Mouse (Mus musculus): ENCODE data around the gene Shld2.
A peak's percentile ranks its signal among the peaks of the same experiment; 100 is the strongest.

Shld2 gene

GRCm38 (mm10) chr14:34310234-34310965 is at the start of gene Shld2, which contains the start of gene Glud1:
TSS of gene Shld2 (minus strand) at chr14:34310493.
TSS of gene Glud1 (plus strand) at chr14:34310727.
- DNase-seq, result peak; percentile 95

- no peak for DNase-seq
Measured at GRCm38 (mm10) chr14:34359676-34360244, 49.5 kb upstream of the Shld2 start.

DNA sequence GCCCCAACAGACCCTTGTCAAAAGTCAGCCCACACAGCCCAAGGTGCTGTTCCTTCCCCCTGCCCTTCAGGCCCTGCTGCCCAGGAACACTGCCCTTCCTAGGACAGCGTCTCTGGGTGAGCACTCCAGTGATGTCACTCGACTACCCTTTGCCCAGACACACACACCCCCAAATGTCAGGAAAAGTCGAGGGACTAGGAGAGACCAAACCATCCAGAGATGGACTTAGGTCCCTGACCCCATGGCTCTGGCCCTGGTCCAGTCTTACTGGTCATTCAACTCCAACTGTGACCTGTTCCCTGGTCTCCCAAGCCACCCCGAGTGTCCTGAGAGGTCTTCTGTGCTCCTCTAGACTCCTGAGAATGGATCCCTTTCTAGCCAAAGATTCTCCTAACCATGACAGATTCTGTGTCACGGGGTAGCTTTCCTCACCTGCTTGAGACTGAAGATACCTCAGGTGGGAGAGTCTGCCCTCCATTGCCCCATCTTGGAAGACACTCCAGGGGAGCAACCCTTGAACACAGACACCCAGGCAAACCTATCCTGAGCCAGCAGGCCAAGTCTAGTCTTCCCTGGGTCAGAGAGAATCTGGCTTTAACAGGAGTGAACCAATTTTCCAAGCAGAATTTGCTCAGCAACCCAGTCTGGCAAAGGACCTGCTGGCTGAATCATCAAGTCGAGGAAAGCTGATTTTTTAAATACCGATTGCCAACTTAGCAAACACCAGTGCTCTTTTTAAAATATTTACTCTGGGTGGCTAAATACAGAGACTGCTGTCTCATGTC is 47.6 kb upstream of the Shld2 start:
- peak; percentile 80 for DNase-seq

DNA sequence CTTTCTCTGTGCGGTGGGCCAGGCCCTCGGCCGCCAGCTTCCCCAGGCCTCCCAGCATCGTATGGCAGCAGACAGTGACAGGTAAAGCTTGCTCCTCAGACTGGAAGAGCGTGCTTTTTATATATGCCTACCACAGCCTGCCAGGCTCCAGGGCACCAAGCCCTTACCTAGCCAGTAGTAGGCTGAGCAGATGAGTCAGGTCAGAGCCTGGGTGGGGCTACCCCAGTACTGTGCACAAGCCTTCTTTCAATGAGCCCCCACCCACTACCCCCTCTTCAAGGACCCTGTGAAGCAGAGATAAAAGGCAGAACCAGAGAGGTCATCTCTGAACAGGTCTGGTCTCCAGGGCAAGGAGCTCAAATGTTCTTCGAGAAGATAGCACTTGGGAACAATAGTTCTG is 45.0 kb upstream of the Shld2 start, which contains the start of gene Fam25c:
Gene Fam25c (minus strand): TSS at position 133 of the 400 bp plus-strand sequence.
- no peak for DNase-seq

DNA sequence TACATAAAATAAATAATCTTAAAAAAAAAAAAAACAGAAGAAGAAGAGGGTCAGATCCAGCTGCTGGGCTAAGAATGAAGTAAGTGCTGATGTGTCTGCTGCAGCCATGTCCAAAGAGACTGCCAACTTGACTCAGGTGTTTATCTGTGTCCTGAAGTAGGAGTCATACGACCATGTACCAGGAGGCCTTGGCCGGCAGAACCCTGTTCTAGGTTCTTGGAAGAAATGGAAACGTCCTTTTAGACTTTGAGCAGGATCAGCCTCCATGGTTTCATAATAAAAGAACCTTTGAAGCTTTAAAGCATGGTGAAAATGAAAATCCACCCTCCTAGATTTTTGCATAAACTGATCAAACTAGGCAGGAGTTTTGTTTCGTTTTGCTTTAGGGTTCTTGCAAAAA is 44.2 kb upstream of the Shld2 start:
- DNase-seq, result no peak

DNA sequence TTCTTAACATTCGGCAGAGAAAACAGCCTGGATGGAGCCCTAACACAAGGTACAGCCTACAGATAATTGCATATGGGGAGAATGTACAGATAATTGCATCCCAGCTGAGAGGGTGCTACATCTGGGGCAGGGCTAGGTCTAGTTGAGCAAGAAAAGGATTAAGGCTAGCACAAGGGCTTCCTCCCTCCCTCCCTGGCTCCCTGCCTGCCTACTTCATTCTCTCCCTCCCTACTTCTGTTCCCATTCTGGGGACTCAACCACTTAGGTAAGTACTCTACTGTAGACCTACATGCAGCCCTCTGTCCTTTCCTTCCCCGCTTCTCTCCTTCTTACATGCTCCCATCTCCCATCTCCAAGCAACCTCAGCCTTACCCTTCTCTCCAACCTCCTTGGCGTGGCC is 43.0 kb upstream of the Shld2 start:
- DNase-seq, result no peak

- no peak for DNase-seq
Measured at GRCm38 (mm10) chr14:34352523-34352922, 42.2 kb upstream of the Shld2 start.

DNA sequence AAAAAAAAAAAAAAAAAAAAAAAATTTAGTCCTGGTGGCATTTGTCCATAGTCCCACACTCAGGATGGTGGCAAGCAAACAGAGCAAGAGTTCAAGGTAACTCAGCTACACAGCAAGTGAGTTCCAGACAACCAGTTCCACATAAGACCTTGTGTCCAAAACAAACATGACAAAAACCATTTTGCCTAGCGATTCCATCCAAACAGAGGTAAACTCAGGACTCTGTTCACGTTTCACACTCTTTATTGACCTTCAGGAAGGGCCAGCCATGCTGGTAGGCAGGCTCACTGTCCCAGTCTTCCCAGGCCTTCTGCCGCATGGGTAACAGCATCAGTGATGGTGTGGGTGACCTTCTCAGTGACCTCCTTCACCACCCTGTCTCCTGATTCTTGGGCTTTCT is 41.4 kb upstream of the Shld2 start:
- no peak for DNase-seq

DNA sequence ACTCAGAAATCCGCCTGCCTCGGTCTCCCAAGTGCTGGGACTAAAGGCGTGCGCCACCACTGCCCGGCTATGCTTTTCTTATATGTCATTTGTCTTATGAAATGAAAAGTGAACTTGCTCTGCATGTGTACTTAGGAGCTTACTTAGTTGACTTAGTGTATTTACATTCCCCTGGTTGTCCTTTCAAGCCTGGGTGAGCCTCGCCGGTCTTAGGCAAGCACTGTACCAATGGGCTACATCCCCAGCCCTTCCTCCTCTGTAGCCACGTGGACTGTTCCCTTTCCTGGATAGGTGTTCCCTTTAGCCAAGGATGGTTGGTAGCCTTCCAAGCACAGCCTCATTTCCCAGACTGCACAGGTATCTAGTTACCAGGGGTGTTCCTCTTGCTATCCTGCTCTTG is 38.7 kb upstream of the Shld2 start:
- no peak for DNase-seq

DNA sequence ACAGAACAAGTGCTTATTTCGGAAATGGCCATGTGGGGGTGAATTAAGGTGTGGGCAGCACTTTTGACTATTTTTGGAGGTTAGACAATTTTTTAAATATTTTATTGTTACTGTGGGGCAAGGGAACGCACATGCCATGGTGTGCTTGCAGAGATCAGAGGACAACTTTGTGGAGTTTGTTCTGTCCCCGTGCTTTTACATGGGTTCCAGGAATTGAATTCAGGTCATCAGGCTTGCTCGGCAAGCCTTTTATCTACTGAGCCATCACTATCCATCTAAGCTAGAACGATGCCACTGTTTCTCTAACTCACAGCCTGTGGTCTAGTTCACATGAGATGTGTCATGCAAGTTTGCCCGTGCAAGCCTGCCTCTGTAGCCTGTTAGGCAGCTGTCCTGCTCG is 38.0 kb upstream of the Shld2 start:
- DNase-seq, result no peak

DNA sequence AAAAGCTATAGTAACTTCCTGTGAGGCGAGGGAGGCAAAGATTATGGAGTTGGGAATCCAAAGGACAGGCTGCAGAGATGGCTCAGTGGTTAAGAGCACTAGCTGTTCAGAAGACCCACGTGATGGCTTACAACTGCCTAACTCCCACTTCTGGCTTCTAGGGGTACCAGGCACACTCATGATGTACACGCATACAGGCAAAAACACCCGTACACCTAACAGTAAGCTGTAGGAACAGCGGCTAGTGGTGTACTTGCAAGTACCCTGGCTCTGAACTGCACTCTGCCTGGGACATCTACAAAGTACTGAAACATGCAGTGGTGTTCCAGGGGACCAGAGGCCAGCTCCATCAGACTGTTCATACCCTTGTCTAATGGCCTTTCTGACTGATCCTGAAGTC is 36.8 kb upstream of the Shld2 start:
- DNase-seq, result no peak

- DNase-seq, result no peak
Measured at GRCm38 (mm10) chr14:34345771-34346566, 35.7 kb upstream of the Shld2 start.

- DNase-seq, result no peak
Measured at GRCm38 (mm10) chr14:34344361-34344760, 34.1 kb upstream of the Shld2 start.

DNA sequence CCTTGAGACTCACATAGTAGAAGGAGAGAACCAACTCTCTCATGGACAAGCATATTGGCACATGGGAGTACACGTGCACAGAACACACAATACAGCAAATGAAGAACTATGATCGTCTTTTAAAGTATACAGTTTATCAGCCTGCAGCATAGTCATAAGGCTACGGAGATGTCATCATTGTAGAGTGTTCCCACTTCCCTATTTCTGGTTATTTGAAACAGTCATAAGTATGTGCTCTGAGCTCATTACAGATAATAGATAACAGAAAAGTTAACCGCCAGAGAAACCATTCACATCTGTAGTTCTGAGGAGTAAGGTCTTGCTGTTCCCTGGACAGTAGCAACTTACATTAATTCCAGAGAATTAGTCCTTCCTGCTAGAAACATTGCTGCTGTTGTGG is 32.8 kb upstream of the Shld2 start:
- no peak for DNase-seq

GRCm38 (mm10) chr14:34341993-34342392 is 31.7 kb upstream of the Shld2 start:
- no peak for DNase-seq

DNA sequence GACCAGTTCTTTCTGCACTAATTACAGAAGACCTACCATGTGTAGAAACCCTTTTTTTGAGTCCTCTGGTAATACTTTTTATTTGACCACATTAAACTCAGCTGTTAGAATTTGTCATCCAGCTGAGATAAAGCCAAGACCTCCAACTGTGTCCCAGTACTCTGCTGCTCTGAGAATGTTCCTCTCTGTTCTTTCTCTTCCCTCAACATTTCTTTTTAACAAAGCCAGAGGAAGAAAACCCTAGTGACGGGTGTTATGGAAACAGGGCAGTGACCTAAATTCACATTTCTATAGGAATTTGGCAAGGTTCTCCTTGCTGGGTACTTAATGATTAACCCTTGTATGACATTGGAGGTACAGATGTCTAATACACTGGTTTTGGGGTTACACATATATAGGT is 29.2 kb upstream of the Shld2 start:
- DNase-seq, result no peak

DNA sequence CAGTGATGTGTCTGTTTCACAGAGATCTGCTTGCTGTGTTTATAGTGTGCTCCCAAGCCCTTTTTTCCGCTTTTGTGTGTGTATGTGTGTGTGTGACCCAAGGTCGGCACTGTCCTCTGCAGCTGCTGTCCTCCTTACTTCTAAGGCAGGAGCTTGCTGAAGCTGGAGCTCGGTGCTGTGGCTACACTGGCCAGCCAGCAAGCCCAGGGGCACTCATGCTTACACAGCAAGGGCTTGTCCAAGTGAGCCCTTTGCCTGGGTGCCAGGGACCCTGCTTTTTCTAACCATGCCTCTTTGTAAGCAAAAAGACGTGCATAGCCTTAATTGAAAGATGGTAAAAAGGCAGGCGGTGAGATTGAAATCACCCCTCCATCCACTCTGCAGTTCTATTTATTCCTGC is 22.2 kb upstream of the Shld2 start:
- no peak for DNase-seq

DNA sequence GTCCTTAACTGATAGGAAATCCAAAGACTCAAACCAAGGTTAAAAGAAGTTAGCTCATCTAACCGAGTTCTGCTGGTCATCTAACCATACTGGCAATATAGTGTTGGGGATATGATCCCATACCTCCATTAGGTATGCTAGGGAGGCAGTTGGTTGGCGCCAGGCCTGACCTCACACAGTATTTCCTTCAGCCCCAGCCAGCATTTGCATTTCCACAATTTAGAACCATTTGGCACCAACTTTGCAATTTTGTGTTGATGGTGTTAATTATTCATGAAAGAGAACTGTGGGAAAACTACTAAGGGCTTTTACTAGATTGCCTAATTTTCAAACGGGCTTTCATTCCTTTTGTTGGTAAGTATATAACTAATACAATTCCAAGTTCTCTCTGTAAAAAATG is 21.6 kb upstream of the Shld2 start:
- DNase-seq, result no peak

- DNase-seq, result no peak
Measured at GRCm38 (mm10) chr14:34330657-34331158, 20.4 kb upstream of the Shld2 start.

- DNase-seq, result no peak
Measured at GRCm38 (mm10) chr14:34327618-34328017, 17.3 kb upstream of the Shld2 start.

- no peak for DNase-seq
Measured at GRCm38 (mm10) chr14:34326606-34327005, 16.3 kb upstream of the Shld2 start.

- no peak for DNase-seq
Measured at GRCm38 (mm10) chr14:34323576-34324085, 13.3 kb upstream of the Shld2 start.

DNA sequence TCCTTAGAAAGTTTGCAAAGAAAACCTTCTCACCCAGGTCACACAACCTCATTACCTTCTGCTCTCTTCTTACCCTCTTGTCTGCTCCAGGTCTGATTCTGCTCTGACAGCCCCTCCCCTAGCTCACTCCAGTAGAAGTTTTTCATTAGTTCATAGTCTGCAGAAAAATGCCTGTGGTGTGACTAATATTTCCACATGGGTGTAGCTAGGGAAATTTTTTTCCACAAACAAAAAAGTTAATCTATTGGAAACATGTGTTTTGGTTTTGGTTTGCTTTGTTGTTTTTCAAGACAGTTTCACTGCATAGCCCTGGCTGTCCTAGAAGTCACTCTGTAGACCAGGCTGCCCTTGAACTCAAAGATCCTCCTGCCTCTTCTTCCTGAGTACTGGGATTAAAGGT is 7.8 kb upstream of the Shld2 start:
- DNase-seq, result no peak

All from kidney, adult 18-20 months (tissue).